Mouse (Mus musculus) erythroblast, embryonic 14.5 days (primary cell): ENCODE data around the gene Slmap.

Experiments used
- GATA1 ChIP-seq: IDR thresholded peaks from 2 replicates; pipeline ENCODE4 v1.6.1; 2012; ENCODE audit warnings: low read length, inconsistent platforms, mixed read lengths
- TAL1 ChIP-seq: IDR thresholded peaks from 3 replicates; pipeline ENCODE4 v1.6.1; 2012; ENCODE audit warnings: low read length, inconsistent platforms, mixed read lengths

DNA sequence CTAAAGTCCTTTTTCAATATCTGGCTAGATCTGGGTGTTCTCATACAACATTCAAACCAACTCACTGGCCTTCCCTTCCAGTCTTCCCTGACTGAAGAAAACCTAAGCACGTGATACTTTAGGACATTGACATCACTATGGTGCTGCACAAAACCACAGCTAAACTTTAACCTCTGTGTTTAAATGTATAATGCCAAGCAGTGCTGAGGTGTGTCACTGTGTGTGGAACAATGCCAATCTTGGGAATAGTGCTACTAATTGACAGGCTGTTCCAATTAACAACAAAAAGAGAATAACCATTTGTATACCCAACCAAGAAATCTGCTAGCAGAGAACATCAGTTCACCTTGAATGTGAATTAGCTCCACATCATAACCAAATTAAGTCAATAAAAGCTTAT is 121.2 kb downstream of the Slmap start:
- TF ChIP-seq TAL1 (no peak), GATA1 (no peak)
